Mouse (Mus musculus) hindbrain, embryonic 11.5 days (tissue): ENCODE results near the gene Syt16. TPM values are rescaled to one million over a fixed set of nuclear protein-coding genes. Genes with fewer than 3 reads are reported as not detected.

ENCODE experiments used
- ATAC-seq: fragments of 200-750 bp; cut with Nextera tagmentation; 2 replicates; pipeline ENCODE4 v1.8.0; 2017; ENCODE audit warnings: mild to moderate bottlenecking, moderate TSS enrichment, moderate library complexity; ENCODE audit not compliant: low FRiP score
- DNase-seq: peaks from one replicate; pipeline ENCODE4 v3.0.0-alpha.2; 2015; ENCODE audit warnings: low spot score
- H3K27ac ChIP-seq: fragments of 300-500 bp; sonication (generic); 2 replicates; pipeline ENCODE4 v1.5.1; 2014; ENCODE audit warnings: mild to moderate bottlenecking, low read depth, low read length
- H3K27me3 ChIP-seq: fragments of 300-500 bp; sonication (generic); 2 replicates; pipeline ENCODE4 v1.6.1; 2014; ENCODE audit warnings: mild to moderate bottlenecking, low read length, moderate library complexity, mixed read lengths; ENCODE audit not compliant: control insufficient read depth, insufficient read depth
- H3K36me3 ChIP-seq: fragments of 300-500 bp; sonication (generic); 2 replicates; pipeline ENCODE4 v1.6.1; 2014; ENCODE audit warnings: mild to moderate bottlenecking, low read length, moderate library complexity, mixed read lengths; ENCODE audit not compliant: control insufficient read depth, insufficient read depth
- H3K4me1 ChIP-seq: fragments of 300-500 bp; sonication (generic); replicated peaks from 2 replicates; pipeline ENCODE4 v1.6.1; 2014; ENCODE audit warnings: low read length, mixed read lengths; ENCODE audit not compliant: control insufficient read depth, insufficient read depth
- H3K4me2 ChIP-seq: fragments of 300-500 bp; sonication (generic); replicated peaks from 2 replicates; pipeline ENCODE4 v1.6.1; 2014; ENCODE audit warnings: mild to moderate bottlenecking, low read depth, low read length
- H3K4me3 ChIP-seq: fragments of 300-500 bp; sonication (generic); 2 replicates; pipeline ENCODE4 v1.5.1; 2014; ENCODE audit warnings: low read depth, low read length
- H3K9ac ChIP-seq: fragments of 300-500 bp; sonication (generic); 2 replicates; pipeline ENCODE4 v1.6.1; 2014; ENCODE audit warnings: low read depth, low read length
- H3K9me3 ChIP-seq: fragments of 300-500 bp; sonication (generic); 2 replicates; pipeline ENCODE4 v1.6.1; 2016; ENCODE audit warnings: low read length; ENCODE audit not compliant: control insufficient read depth
- whole genome bisulfite sequencing: fragments of 180-500 bp; shearing (Covaris S2); extraction: QIAGEN DNeasy Blood & Tissue Kit; methylation state at CpG from one replicate; pipeline ENCODE4 v1.1.7; 2014; 5-methylcytosine and 5-hydroxymethylcytosine counted together
- polyA plus RNA-seq: library from polyadenylated mRNA; unstranded; fragments of >200 nt; fragmentation: Nextera tagmentation; extraction: Ambion mirVana; gene quantifications from 2 replicates; pipeline ENCODE4 v1.2.1, GENCODE M21; 2014

The Syt16 gene
- polyA plus RNA-seq, 1 experiment from 2014 or later, result 5.4 TPM

DNA sequence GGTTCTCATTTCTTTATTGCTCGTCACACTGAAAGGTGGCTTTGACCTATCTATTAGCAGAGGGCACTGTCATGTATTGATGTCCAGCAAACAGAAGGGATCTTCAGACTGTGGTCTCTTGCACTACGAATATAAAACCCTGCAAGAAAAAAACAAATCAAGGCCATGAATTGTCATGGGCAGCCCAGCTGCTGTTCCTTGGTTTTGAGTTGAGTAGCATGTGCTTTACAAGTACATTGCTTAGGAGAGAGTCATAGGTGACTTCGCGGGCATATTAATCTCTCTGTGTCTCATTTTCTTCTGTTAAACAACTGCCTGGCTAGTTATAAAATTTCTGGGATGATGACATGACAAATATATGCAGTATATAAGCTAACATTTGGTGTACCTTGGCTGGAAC is 192.4 kb downstream of the Syt16 start:
- H3K36me3 ChIP-seq, result no peaks in the 10 kb centered on the region
- WGBS, result 79% methylated on average over 4 of the region's 4 CpGs
- ATAC-seq, result no peak
- no peak overlapping the region for H3K9ac ChIP-seq
- no peaks in the 10 kb centered on the region for H3K27me3 ChIP-seq
- no peak overlapping the region for H3K4me3 ChIP-seq
- H3K27ac ChIP-seq, result no peak overlapping the region
- DNase-seq, result no peak
- H3K4me2 ChIP-seq, result no peak overlapping the region
- H3K9me3 ChIP-seq, result no peaks in the 10 kb centered on the region
- H3K4me1 ChIP-seq, result no peaks in the 10 kb centered on the region

DNA sequence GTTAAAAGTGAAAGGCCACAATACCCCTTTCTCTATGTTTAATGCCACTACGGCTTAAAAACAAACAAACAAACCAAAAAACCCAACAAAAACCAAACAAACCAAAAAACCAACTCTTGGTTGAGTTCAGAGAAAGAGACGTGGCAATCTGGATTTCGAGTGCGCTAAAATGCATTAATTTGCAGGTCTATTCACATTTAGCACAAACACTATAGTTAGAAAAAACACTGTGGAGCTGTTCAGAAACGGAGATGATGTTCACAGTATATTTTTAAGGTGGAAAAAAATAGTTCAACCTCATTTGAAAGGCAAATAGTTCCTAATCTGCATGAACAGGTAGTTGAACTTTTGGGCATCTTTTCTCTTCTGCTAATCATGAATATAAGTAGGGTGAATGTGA is 192.8 kb downstream of the Syt16 start:
- H3K9ac ChIP-seq, result no peak overlapping the region
- H3K27ac ChIP-seq, result no peak overlapping the region
- WGBS, result 91% methylated on average over 5 of the region's 5 CpGs
- H3K36me3 ChIP-seq, result no peaks in the 10 kb centered on the region
- ATAC-seq (no peak), DNase-seq (no peak)
- H3K4me1 ChIP-seq, result no peaks in the 10 kb centered on the region
- no peak overlapping the region for H3K4me2 ChIP-seq
- no peak overlapping the region for H3K4me3 ChIP-seq
- no peaks in the 10 kb centered on the region for H3K27me3 ChIP-seq
- H3K9me3 ChIP-seq, result no peaks in the 10 kb centered on the region

DNA sequence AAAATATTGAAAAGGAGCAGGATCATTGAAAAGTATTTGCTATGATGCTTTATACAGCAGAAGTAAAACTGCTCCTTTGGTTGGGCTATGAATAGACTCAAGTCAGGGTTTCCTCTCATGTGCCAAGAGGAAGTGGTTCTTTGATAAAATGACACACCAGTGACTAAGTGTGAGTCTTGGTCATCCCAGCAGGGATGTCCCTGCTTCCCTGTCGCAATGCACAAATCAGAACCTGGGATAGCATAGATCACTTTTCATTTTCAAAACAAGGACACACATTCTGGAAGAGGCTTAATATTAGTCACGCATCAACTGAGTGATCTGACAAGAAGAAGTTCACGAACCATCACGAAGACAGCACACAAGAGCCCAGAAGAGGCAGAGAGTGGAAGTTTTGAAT is 195.1 kb downstream of the Syt16 start:
- DNase-seq, result no peak
- Histone ChIP-seq H3K27me3 (no peaks in the 10 kb centered on the region), H3K36me3 (no peaks in the 10 kb centered on the region), H3K9me3 (no peaks in the 10 kb centered on the region), H3K27ac (no peak overlapping the region), H3K4me2 (no peak overlapping the region), H3K9ac (no peak overlapping the region), H3K4me3 (no peak overlapping the region), H3K4me1 (no peaks in the 10 kb centered on the region)
- 88% methylated on average over 4 of the region's 4 CpGs for WGBS
- no peak for ATAC-seq

DNA sequence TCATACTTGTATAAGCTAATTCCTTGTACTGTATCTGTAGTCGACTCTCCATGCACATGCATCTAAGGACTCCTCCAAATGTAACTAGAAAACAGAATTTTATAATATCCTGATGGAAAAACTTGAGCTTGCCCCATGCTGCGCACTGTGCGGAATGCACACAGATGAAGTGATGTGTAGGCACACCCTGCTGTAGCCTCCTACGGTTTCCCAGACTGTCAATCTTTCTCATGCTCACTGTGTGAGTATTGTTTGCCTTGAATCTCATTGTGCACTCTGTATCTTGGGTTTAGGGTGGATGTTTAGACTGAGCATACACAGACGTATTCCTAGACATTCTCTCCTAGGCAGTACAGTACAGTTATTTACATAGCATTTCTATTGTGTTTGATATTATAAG is 203.9 kb downstream of the Syt16 start:
- Histone ChIP-seq H3K27me3 (no peaks in the 10 kb centered on the region), H3K27ac (no peak overlapping the region), H3K9ac (no peak overlapping the region), H3K36me3 (no peaks in the 10 kb centered on the region), H3K9me3 (no peaks in the 10 kb centered on the region), H3K4me2 (no peak overlapping the region), H3K4me3 (no peak overlapping the region), H3K4me1 (no peaks in the 10 kb centered on the region)
- ATAC-seq (no peak), DNase-seq (no peak)
- WGBS, result 81% methylated on average over 5 of the region's 5 CpGs

DNA sequence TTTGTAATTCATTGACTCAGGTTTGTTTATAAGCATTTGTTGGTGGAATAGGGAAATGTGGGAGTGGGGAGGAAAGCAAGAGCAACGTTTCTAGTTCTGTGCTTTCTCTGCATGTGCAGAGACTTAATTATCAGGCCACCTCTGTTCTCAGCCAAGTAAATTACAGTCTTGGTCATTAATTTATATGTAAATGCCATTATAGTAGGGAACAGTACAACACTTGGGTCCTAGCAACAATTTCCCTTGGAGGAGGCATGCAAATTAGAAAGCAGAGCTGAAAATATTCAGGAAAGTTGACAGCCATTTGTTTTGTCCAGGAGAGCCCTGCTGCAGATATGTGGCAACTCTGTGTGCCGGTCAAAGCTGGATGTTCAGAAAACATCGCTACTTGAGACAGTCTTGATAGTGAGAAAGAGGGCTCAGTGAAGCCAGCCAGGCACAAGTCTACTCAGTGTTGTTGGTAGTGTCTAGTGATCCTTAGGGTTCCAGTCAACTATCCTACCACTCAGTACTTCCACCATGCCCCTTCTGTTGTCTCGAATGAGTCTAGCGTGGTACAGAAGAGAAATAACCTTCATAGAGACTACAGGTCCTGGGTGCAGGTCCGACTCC is 205.1 kb downstream of the Syt16 start:
- no peak for ATAC-seq
- WGBS, result 91% methylated on average over 6 of the region's 6 CpGs

DNA sequence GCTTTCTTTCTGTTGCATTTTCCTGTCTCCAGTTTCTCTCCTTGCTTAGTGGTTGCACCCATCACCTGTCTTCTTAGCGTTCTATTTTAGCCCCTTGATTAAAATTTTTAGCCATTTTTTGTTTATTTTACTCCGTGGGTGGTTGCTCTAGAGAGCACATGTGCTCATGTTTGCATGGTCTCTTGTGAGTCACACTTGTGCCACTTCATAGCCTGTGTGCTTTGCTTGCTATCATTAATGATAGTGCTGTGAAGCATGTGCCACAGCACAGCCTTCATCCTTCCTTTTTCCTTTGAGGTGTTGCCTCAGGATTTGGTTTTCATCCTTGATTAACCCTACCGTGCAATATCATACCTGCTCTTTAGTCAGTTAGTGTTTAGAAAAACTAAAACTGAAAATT is 214.7 kb downstream of the Syt16 start:
- Histone ChIP-seq H3K27me3 (no peaks in the 10 kb centered on the region), H3K9ac (no peak overlapping the region), H3K9me3 (no peaks in the 10 kb centered on the region), H3K4me1 (no peaks in the 10 kb centered on the region), H3K27ac (no peak overlapping the region), H3K4me3 (no peak overlapping the region), H3K4me2 (no peak overlapping the region), H3K36me3 (no peaks in the 10 kb centered on the region)
- 77% methylated on average over 3 of the region's 3 CpGs for WGBS
- no peak for ATAC-seq
- no peak for DNase-seq

More for the DNA sequence above, 205.1 kb downstream of the Syt16 start:
- DNase-seq, result no peak
- no peaks in the 10 kb centered on the region for H3K4me1 ChIP-seq
- H3K4me2 ChIP-seq, result no peak overlapping the region
- H3K27ac ChIP-seq, result no peak overlapping the region
- H3K36me3 ChIP-seq, result no peaks in the 10 kb centered on the region
- H3K9me3 ChIP-seq, result no peaks in the 10 kb centered on the region
- H3K9ac ChIP-seq, result no peak overlapping the region
- no peak overlapping the region for H3K4me3 ChIP-seq
- no peaks in the 10 kb centered on the region for H3K27me3 ChIP-seq

DNA sequence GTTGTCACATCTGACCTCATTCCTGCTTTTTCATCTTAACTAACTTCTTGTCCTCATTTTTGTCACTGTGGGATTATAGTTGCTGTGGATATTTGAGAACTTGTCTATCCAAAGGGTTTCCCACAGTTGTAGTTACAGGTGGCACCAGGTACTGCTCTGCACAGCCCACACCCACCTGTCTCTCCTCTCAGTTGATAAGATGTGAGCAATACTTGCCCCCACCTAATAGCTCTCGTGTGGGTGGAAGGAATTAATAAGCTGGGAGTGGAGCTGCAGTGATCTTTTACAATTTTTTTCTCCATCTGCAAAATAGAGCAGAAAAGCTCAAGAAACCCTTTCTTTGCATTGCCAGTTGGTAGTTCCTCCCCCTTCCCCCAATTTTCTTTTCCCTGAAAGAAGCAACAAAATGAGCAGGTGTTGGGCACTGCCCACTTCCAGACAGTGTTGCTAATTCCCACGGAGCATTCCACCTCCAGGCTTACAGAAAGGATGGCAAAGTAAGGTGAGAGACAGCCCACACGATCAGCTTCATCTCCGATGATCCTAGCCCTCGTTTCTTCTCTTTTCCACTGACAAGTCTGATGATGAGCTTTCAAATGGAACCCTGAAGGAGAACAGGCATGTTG is 218.8 kb downstream of the Syt16 start:
- H3K36me3 ChIP-seq, result no peaks in the 10 kb centered on the region
- H3K27me3 ChIP-seq, result no peaks in the 10 kb centered on the region
- ATAC-seq (no peak), DNase-seq (no peak)
- H3K4me1 ChIP-seq, result no peaks in the 10 kb centered on the region
- H3K9me3 ChIP-seq, result no peaks in the 10 kb centered on the region
- H3K4me3 ChIP-seq, result no peak overlapping the region
- H3K4me2 ChIP-seq, result no peak overlapping the region
- WGBS, result 75% methylated on average over 5 of the region's 5 CpGs
- H3K9ac ChIP-seq, result no peak overlapping the region
- H3K27ac ChIP-seq, result no peak overlapping the region

DNA sequence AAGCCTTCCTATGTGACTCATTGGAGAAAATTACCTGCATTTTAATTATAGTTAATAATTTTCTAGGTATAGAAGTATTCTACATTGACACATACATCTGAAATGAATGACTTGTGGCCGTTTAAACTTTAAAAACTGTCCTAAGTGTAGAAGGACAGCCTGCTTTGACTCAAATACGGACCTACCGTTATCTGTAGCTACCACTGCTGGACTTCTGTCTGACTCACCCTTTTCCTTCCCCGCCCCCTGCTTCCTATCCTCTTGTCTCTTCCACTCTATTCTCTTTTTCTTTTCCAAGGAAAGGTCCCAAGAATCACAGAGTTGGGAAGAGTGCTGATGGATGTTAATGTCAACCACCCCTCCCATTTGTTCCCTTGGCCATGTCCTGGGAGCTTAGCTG is 222.4 kb downstream of the Syt16 start:
- Histone ChIP-seq H3K4me2 (no peak overlapping the region), H3K9me3 (no peaks in the 10 kb centered on the region), H3K27ac (no peak overlapping the region), H3K9ac (no peak overlapping the region), H3K4me1 (no peaks in the 10 kb centered on the region), H3K27me3 (no peaks in the 10 kb centered on the region), H3K4me3 (no peak overlapping the region), H3K36me3 (no peaks in the 10 kb centered on the region)
- WGBS, result 87% methylated on average over 4 of the region's 4 CpGs
- DNase-seq (no peak), ATAC-seq (no peak)

DNA sequence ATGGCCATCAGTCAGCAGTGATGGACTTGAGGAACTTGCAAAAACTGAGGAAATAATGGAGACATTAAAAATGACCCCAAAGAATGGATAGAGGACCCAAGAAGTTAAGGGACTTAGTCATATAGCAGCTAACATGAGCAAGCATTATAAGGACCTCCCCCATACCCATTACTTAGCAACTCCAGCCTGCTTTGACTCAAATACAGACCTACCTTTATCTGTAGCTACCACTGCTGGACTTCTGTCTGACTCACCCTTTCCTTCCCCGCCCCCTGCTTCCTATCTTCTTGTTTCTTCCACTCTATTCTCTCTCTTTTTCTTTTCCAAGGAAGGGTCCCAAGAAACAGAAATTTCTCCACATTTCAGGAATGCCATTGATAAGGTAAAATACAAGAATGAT is 223.2 kb downstream of the Syt16 start:
- no peaks in the 10 kb centered on the region for H3K27me3 ChIP-seq

More for the DNA sequence above, 223.2 kb downstream of the Syt16 start:
- no peak for ATAC-seq
- Histone ChIP-seq H3K27ac (no peak overlapping the region), H3K4me3 (no peak overlapping the region), H3K36me3 (no peaks in the 10 kb centered on the region), H3K9me3 (no peaks in the 10 kb centered on the region), H3K9ac (no peak overlapping the region), H3K4me2 (no peak overlapping the region), H3K4me1 (no peaks in the 10 kb centered on the region)
- DNase-seq, result no peak
- 65% methylated on average over 1 of the region's 1 CpGs for WGBS
